Mouse (Mus musculus) frontal cortex, adult 2 months (tissue): Measurements from ENCODE around the gene Plch1. TPM values are rescaled to one million over a fixed set of nuclear protein-coding genes. Genes with fewer than 3 reads are reported as not detected.

ENCODE experiments used
- DNase-seq, 2 experiments: peaks; one replicate each; pipeline ENCODE4 v3.0.0; 2022; ENCODE audit warnings: low spot score in 1 of 2; ENCODE audit errors: extremely low spot score in 1 of 2
- polyA plus RNA-seq: library from polyadenylated mRNA; depleted of rRNA; stranded (reverse); fragments of >200 nt; gene quantifications from 2 replicates; pipeline ENCODE4 v1.2.3, GENCODE M21; 2012; rRNA removed

Gene Plch1
- polyA plus RNA-seq, 1 experiment: 5.7 TPM

- no peak for DNase-seq
Observed at GRCm38 (mm10) chr3:63728325-63728724, 170.9 kb downstream of the Plch1 start.

GRCm38 (mm10) chr3:63726667-63727342 is 172.5 kb downstream of the Plch1 start:
- no peak for DNase-seq

- DNase-seq: no peak
Observed at GRCm38 (mm10) chr3:63693694-63694093, 205.6 kb downstream of the Plch1 start.

GRCm38 (mm10) chr3:63692727-63693126 is 206.5 kb downstream of the Plch1 start:
- DNase-seq: no peak

- DNase-seq: no peak
Observed at GRCm38 (mm10) chr3:63668779-63669178, 230.5 kb downstream of the Plch1 start.

- no peak for DNase-seq
Observed at GRCm38 (mm10) chr3:63665307-63665706, 234.0 kb downstream of the Plch1 start.

- DNase-seq: peak in 1 of 2 experiments; percentile 18
Observed at GRCm38 (mm10) chr3:63664575-63665243, 234.6 kb downstream of the Plch1 start.

Other genes with a start within 250 kb of the Plch1 start
- 9.6 and 11.3 TPM in 2 replicates for gene E130311K13Rik, start 30.0 kb upstream of the Plch1 start, polyA plus RNA-seq
- 18.2 and 18.8 TPM in 2 replicates for gene Slc33a1, start 65.3 kb upstream of the Plch1 start, polyA plus RNA-seq
- gene Gmps, start 76.6 kb upstream of the Plch1 start, polyA plus RNA-seq: 17.1 and 19.3 TPM in 2 replicates
- 0.92 and 0.94 TPM in 2 replicates for gene Vmn2r1, start 182.1 kb upstream of the Plch1 start, polyA plus RNA-seq
- gene Vmn2r2, start 242.5 kb upstream of the Plch1 start, polyA plus RNA-seq: 0.04 and 0.06 TPM in 2 replicates